Mouse (Mus musculus) heart, postnatal 25 days (tissue): ENCODE data around the gene Hip1r. TPM values are rescaled to one million over a fixed set of nuclear protein-coding genes. Genes with fewer than 3 reads are reported as not detected.
"Not testable (repeated sequence)": the region's sequence is repeated elsewhere in the genome, so short reads cannot be mapped to it uniquely, and the experiment has no call there.

Experiments
- DNase-seq: peaks from one replicate; pipeline ENCODE4 v3.0.0; 2022; ENCODE audit warnings: low spot score
- intact Hi-C: fragments of 180-260 bp; cut with DNase I; formaldehyde crosslinking; loops from one replicate; pipeline ENCODE4 v1.15.1; 2025
- microRNA-seq: library from miRNA; unstranded; fragments of <30 nt; microRNA quantifications from one replicate; pipeline ENCODE4 v1.2.0, GENCODE M21; 2022
- total RNA-seq, 2 experiments: library from RNA; stranded (reverse); gene quantifications; 2 replicates each; pipeline ENCODE4 v1.2.3; 2021

Hip1r gene
- total RNA-seq, 2 experiments from 2014 or later: 13.4 to 19.0 TPM

- DNase-seq: no peak
- intact Hi-C loops: loop anchor here (2.0 kb wide), 1 partner anchor 18 kb away; the partner anchor contains the start of gene Vps37b
These were observed 76.9 kb downstream of the Hip1r start for GRCm38 (mm10) chr5:124050095-124051050.

GRCm38 (mm10) chr5:124051899-124052491 is 78.6 kb downstream of the Hip1r start:
- DNase-seq: no peak
- intact Hi-C loops: loop anchor here (2.0 kb wide), 1 partner anchor 19 kb away; the partner anchor contains the start of gene Vps37b

GRCm38 (mm10) chr5:124052641-124053040 is 79.2 kb downstream of the Hip1r start:
- DNase-seq, intact Hi-C loops: not testable (repeated sequence)

Small RNA genes lying within 50 kb of the gene (microRNA-seq; reads per million reads assigned to microRNA genes)
- not detected for gene Mir7032

Other genes starting within 250 kb of the Hip1r start
- 10 to 100 TPM; 45.9 to 47.3 TPM for gene Rsrc2, start 224.2 kb upstream of the Hip1r start, total RNA-seq
- gene Kntc1, start 223.9 kb upstream of the Hip1r start, total RNA-seq: under 1 TPM; 0.56 to 0.86 TPM
- gene Hcar2, start 108.1 kb upstream of the Hip1r start, total RNA-seq: under 1 TPM; 0.13 to 0.25 TPM
- gene Hcar1, start 93.6 kb upstream of the Hip1r start, total RNA-seq: under 1 TPM; 0.49 to 0.81 TPM
- gene Denr, start 66.5 kb upstream of the Hip1r start, total RNA-seq: 10 to 100 TPM; 48.0 to 48.9 TPM
- gene Gm43518, start 46.2 kb upstream of the Hip1r start, total RNA-seq: under 1 TPM in 1 of 2 experiments, not detected in 1; 0.50 TPM
- 1 to 10 TPM; 1.3 to 2.1 TPM for gene Ccdc62, start 42.9 kb upstream of the Hip1r start, total RNA-seq
- 10 to 100 TPM; 18.2 to 18.6 TPM for gene Vps37b, start 58.6 kb downstream of the Hip1r start, total RNA-seq
- gene Abcb9, start 122.2 kb downstream of the Hip1r start, total RNA-seq: 1 to 10 TPM; 8.0 to 9.0 TPM
- 10 to 100 TPM; 12.5 to 13.9 TPM for gene Ogfod2, start 138.7 kb downstream of the Hip1r start, total RNA-seq
- 10 to 100 TPM; 36.2 to 43.0 TPM for gene Arl6ip4, start 142.5 kb downstream of the Hip1r start, total RNA-seq